Mouse (Mus musculus) left cerebral cortex, adult 2 months (tissue): Measurements from ENCODE around the gene Gm11757. TPM values are rescaled to one million over a fixed set of nuclear protein-coding genes. Genes with fewer than 3 reads are reported as not detected.
"Not testable (repeated sequence)": the region's sequence is repeated elsewhere in the genome, so short reads cannot be mapped to it uniquely, and the experiment has no call there.

Source experiments
- DNase-seq, 2 experiments: peaks; one replicate each; pipeline ENCODE4 v3.0.0; 2021 to 2022; ENCODE audit warnings: low spot score in 2 of 2, mixed read lengths in 1 of 2; ENCODE audit errors: extremely low spot score in 1 of 2
- H3K27ac ChIP-seq: fragments of 200-600 bp; 2 replicates; pipeline ENCODE4 v1.8.1; 2022
- H3K4me3 ChIP-seq: fragments of 200-600 bp; 2 replicates; pipeline ENCODE4 v1.8.1; 2022
- intact Hi-C: fragments of 180-260 bp; cut with DNase I; formaldehyde crosslinking; loops from one replicate; pipeline ENCODE4 v1.15.1; 2025
- long read RNA-seq, 2 experiments: library from polyadenylated mRNA; stranded (forward); transcript quantifications; one replicate each; pipeline ENCODE4 v2.0.0; 2021; ENCODE audit warnings: borderline mapping rate in 2 of 2
- total RNA-seq, 2 experiments: library from RNA; stranded (reverse); gene quantifications; 2 replicates each; pipeline ENCODE4 v1.2.3; 2021

Gm11757 gene
- total RNA-seq, result not detected
- long read RNA-seq, experiment 1, result 0 reads
- long read RNA-seq, experiment 2, result 0 reads

- H3K27ac ChIP-seq, H3K4me3 ChIP-seq, intact Hi-C loops, DNase-seq: not testable (repeated sequence)
Measured at GRCm38 (mm10) chr4:73891012-73891411, at the start of gene Gm11757. Gene Gm11757, minus strand, starts transcription at chr4:73891112.

GRCm38 (mm10) chr4:73920660-73921059 lies 29.7 kb upstream of the Gm11757 start, which contains the start of gene Gm11756:
Gene Gm11756, minus strand, starts transcription at chr4:73920760.
- DNase-seq, intact Hi-C loops, H3K27ac ChIP-seq, H3K4me3 ChIP-seq: not testable (repeated sequence)

- H3K27ac ChIP-seq, intact Hi-C loops, DNase-seq, H3K4me3 ChIP-seq: not testable (repeated sequence)
Measured at GRCm38 (mm10) chr4:73905853-73906252, 14.9 kb upstream of the Gm11757 start, which contains the start of gene Gm13871. Gene Gm13871, minus strand, starts transcription at chr4:73905953.

GRCm38 (mm10) chr4:73876166-73876565 lies 14.7 kb downstream of the Gm11757 start, which contains the start of gene Gm11758:
Gene Gm11758, minus strand, starts transcription at chr4:73876266.
- H3K27ac ChIP-seq, intact Hi-C loops, DNase-seq, H3K4me3 ChIP-seq: not testable (repeated sequence)

Other genes with a start within 250 kb of the Gm11757 start
- not detected for gene Gm11239, start 222.8 kb downstream of the Gm11757 start, total RNA-seq
- gene Gm428, start 207.6 kb downstream of the Gm11757 start, total RNA-seq, result not detected
- gene Rasef, start 100.1 kb downstream of the Gm11757 start, total RNA-seq, result under 1 TPM in 1 of 2 experiments, not detected in 1; 0.11 TPM
- not detected for gene Gm11758, start 14.8 kb downstream of the Gm11757 start, total RNA-seq
- gene Gm13871, start 14.8 kb upstream of the Gm11757 start, total RNA-seq, result not detected
- not detected for gene Gm11756, start 29.6 kb upstream of the Gm11757 start, total RNA-seq
- not detected for gene 2310002L09Rik, start 59.7 kb upstream of the Gm11757 start, total RNA-seq
- gene Frmd3, start 122.3 kb upstream of the Gm11757 start, total RNA-seq, result 1 to 10 TPM; 6.5 to 6.8 TPM